Mouse (Mus musculus) heart, embryonic 16.5 days (tissue): ENCODE measurements at regions not wholly inside any gene's neighbourhood (a gene's known extent, or its start where the extent isn't known, plus 50 kb on each side); places are given as distances from the start of the nearest gene placed in this dataset.

Source experiments
- ATAC-seq: fragments of 200-750 bp; cut with Nextera tagmentation; replicated peaks from 2 replicates; pipeline ENCODE4 v1.8.0; 2017; ENCODE audit warnings: moderate number of reproducible peaks; ENCODE audit not compliant: insufficient read depth, low FRiP score; ENCODE audit errors: extremely low read depth
- H3K27ac ChIP-seq: fragments of 300-500 bp; sonication (generic); 2 replicates; pipeline ENCODE4 v1.5.1; 2014; ENCODE audit warnings: mild to moderate bottlenecking, low read length, control low read depth, moderate library complexity
- H3K27me3 ChIP-seq: fragments of 300-500 bp; sonication (generic); 2 replicates; pipeline ENCODE4 v1.6.1; 2014; ENCODE audit warnings: low read length, mixed read lengths; ENCODE audit not compliant: control insufficient read depth, insufficient read depth
- H3K36me3 ChIP-seq: fragments of 300-500 bp; sonication (generic); 2 replicates; pipeline ENCODE4 v1.6.1; 2014; ENCODE audit not compliant: control insufficient read depth, insufficient read depth
- H3K4me1 ChIP-seq: fragments of 300-500 bp; sonication (generic); 2 replicates; pipeline ENCODE4 v1.6.1; 2014; ENCODE audit warnings: low read length, mixed read lengths; ENCODE audit not compliant: control insufficient read depth, insufficient read depth
- H3K4me2 ChIP-seq: fragments of 300-500 bp; sonication (generic); 2 replicates; pipeline ENCODE4 v1.6.1; 2014; ENCODE audit warnings: low read depth, mild to moderate bottlenecking, control low read depth, low read length
- H3K4me3 ChIP-seq: fragments of 300-500 bp; sonication (generic); 2 replicates; pipeline ENCODE4 v1.5.1; 2014; ENCODE audit warnings: mild to moderate bottlenecking, control low read depth, low read length
- H3K9ac ChIP-seq: fragments of 300-500 bp; sonication (generic); 2 replicates; pipeline ENCODE4 v1.6.1; 2014; ENCODE audit warnings: low read length, control low read depth
- H3K9me3 ChIP-seq: fragments of 300-500 bp; sonication (generic); replicated peaks from 2 replicates; pipeline ENCODE4 v1.6.1; 2016; ENCODE audit warnings: low read length; ENCODE audit not compliant: control insufficient read depth
- WGBS: fragments of 180-500 bp; shearing (Covaris S2); extraction: QIAGEN DNeasy Blood & Tissue Kit; methylation state at CpG from one replicate; pipeline ENCODE4 v1.1.7; 2014; 5-methylcytosine and 5-hydroxymethylcytosine counted together

GRCm38 (mm10) chr13:45253221-45253620, 136.3 kb upstream of the Mylip start:
- no peaks in the 10 kb centered on the region for H3K27me3 ChIP-seq
- no peaks in the 10 kb centered on the region for H3K9me3 ChIP-seq
- WGBS: 71% methylated on average over 2 of the region's 2 CpGs
- H3K36me3 ChIP-seq: no peaks in the 10 kb centered on the region
- H3K4me1 ChIP-seq: no peaks in the 10 kb centered on the region
- H3K4me3 ChIP-seq: no peak overlapping the region
- H3K9ac ChIP-seq: no peak overlapping the region
- no peak overlapping the region for H3K4me2 ChIP-seq
- no peak for ATAC-seq
- no peak overlapping the region for H3K27ac ChIP-seq

GRCm38 (mm10) chr13:45255277-45255676, 134.3 kb upstream of the Mylip start:
- no peaks in the 10 kb centered on the region for H3K27me3 ChIP-seq
- H3K27ac ChIP-seq: no peak overlapping the region
- no peaks in the 10 kb centered on the region for H3K9me3 ChIP-seq
- H3K4me2 ChIP-seq: no peak overlapping the region
- no peaks in the 10 kb centered on the region for H3K4me1 ChIP-seq
- H3K9ac ChIP-seq: no peak overlapping the region
- WGBS: 57% methylated on average over 6 of the region's 6 CpGs
- no peaks in the 10 kb centered on the region for H3K36me3 ChIP-seq
- ATAC-seq: no peak
- H3K4me3 ChIP-seq: no peak overlapping the region

GRCm38 (mm10) chr13:45262011-45262410, 127.5 kb upstream of the Mylip start:
- Histone ChIP-seq H3K4me3 (no peak overlapping the region), H3K9ac (no peak overlapping the region), H3K9me3 (no peaks in the 10 kb centered on the region), H3K36me3 (no peaks in the 10 kb centered on the region), H3K4me1 (no peaks in the 10 kb centered on the region), H3K27ac (no peak overlapping the region), H3K4me2 (no peak overlapping the region), H3K27me3 (no peaks in the 10 kb centered on the region)
- ATAC-seq: no peak
- 58% methylated on average over 5 of the region's 5 CpGs for WGBS

GRCm38 (mm10) chr13:45266287-45267064, 123.1 kb upstream of the Mylip start:
- no peak for ATAC-seq
- Histone ChIP-seq H3K9me3 (no peaks in the 10 kb centered on the region), H3K36me3 (no peaks in the 10 kb centered on the region), H3K4me1 (no peaks in the 10 kb centered on the region), H3K27me3 (no peaks in the 10 kb centered on the region), H3K4me2 (no peak overlapping the region), H3K27ac (no peak overlapping the region), H3K9ac (no peak overlapping the region), H3K4me3 (no peak overlapping the region)
- WGBS: 77% methylated on average over 6 of the region's 6 CpGs

GRCm38 (mm10) chr13:45267446-45267845, 122.1 kb upstream of the Mylip start:
- Histone ChIP-seq H3K4me1 (no peaks in the 10 kb centered on the region), H3K9me3 (no peaks in the 10 kb centered on the region), H3K4me3 (no peak overlapping the region), H3K27ac (no peak overlapping the region), H3K27me3 (no peaks in the 10 kb centered on the region), H3K36me3 (no peaks in the 10 kb centered on the region), H3K9ac (no peak overlapping the region), H3K4me2 (no peak overlapping the region)
- WGBS: 74% methylated on average over 5 of the region's 5 CpGs
- ATAC-seq: no peak

GRCm38 (mm10) chr13:45267906-45268305, 121.6 kb upstream of the Mylip start:
- no peaks in the 10 kb centered on the region for H3K27me3 ChIP-seq
- no peak overlapping the region for H3K4me3 ChIP-seq
- H3K4me1 ChIP-seq: no peaks in the 10 kb centered on the region
- WGBS: 71% methylated on average over 4 of the region's 4 CpGs
- no peak overlapping the region for H3K4me2 ChIP-seq
- H3K9me3 ChIP-seq: no peaks in the 10 kb centered on the region
- ATAC-seq: no peak
- no peak overlapping the region for H3K27ac ChIP-seq
- no peak overlapping the region for H3K9ac ChIP-seq
- no peaks in the 10 kb centered on the region for H3K36me3 ChIP-seq

- Histone ChIP-seq H3K4me3 (no peak overlapping the region), H3K4me1 (peaks cover 16% of the 10 kb centered on the region), H3K36me3 (no peaks in the 10 kb centered on the region), H3K27me3 (no peaks in the 10 kb centered on the region), H3K27ac (peak overlapping the region; percentile 67), H3K4me2 (0 out of 2 replicates have a peak overlapping the region, but pooled peaks have one; percentile 12), H3K9me3 (no peaks in the 10 kb centered on the region), H3K9ac (no peak overlapping the region)
- WGBS: 26% methylated on average over 8 of the region's 8 CpGs
- ATAC-seq: peak; percentile 70
These were observed 115.2 kb upstream of the Mylip start for GRCm38 (mm10) chr13:45274261-45274884.

- 47% methylated on average over 5 of the region's 5 CpGs for WGBS
- no peak overlapping the region for H3K4me2 ChIP-seq
- H3K9ac ChIP-seq: no peak overlapping the region
- H3K4me1 ChIP-seq: peaks cover 16% of the 10 kb centered on the region
- H3K36me3 ChIP-seq: no peaks in the 10 kb centered on the region
- ATAC-seq: no peak
- H3K4me3 ChIP-seq: no peak overlapping the region
- no peaks in the 10 kb centered on the region for H3K27me3 ChIP-seq
- peak overlapping the region; percentile 42; the same call in 1 of the 2 replicates for H3K27ac ChIP-seq
- no peaks in the 10 kb centered on the region for H3K9me3 ChIP-seq
These were observed 114.2 kb upstream of the Mylip start for GRCm38 (mm10) chr13:45275391-45275790.

GRCm38 (mm10) chr13:45277842-45278416, 111.6 kb upstream of the Mylip start:
- Histone ChIP-seq H3K36me3 (no peaks in the 10 kb centered on the region), H3K4me3 (no peak overlapping the region), H3K9me3 (no peaks in the 10 kb centered on the region), H3K9ac (no peak overlapping the region), H3K4me2 (no peak overlapping the region), H3K27me3 (no peaks in the 10 kb centered on the region), H3K4me1 (peaks cover 16% of the 10 kb centered on the region), H3K27ac (no peak overlapping the region)
- WGBS: 59% methylated on average over 7 of the region's 7 CpGs
- ATAC-seq: no peak
